Mouse (Mus musculus) ZHBTc4 (cell line): Measurements from ENCODE around the gene Vti1b.

ENCODE experiments used
- DNase-seq: peaks from one replicate; pipeline ENCODE4 v3.0.0-alpha.2; 2011; ENCODE audit warnings: low read depth, low spot score

Gene Vti1b

GRCm38 (mm10) chr12:79138999-79139398 lies 33.5 kb downstream of the Vti1b start:
- DNase-seq: no peak

GRCm38 (mm10) chr12:79136949-79137348 lies 35.5 kb downstream of the Vti1b start:
- DNase-seq: no peak

- no peak for DNase-seq
Measured at GRCm38 (mm10) chr12:79135105-79135504, 37.4 kb downstream of the Vti1b start.

GRCm38 (mm10) chr12:79134676-79135075 lies 37.8 kb downstream of the Vti1b start:
- DNase-seq: no peak

GRCm38 (mm10) chr12:79131706-79132460 lies 40.6 kb downstream of the Vti1b start:
- no peak for DNase-seq

- DNase-seq: peak; percentile 30
Measured at GRCm38 (mm10) chr12:79131178-79131675, 41.2 kb downstream of the Vti1b start.

GRCm38 (mm10) chr12:79130299-79131177 lies 41.9 kb downstream of the Vti1b start, which contains the start of gene Arg2:
Arg2 (plus strand) TSS chr12:79130777.
- peak; percentile 88 for DNase-seq

- peak; percentile 35 for DNase-seq
Measured at GRCm38 (mm10) chr12:79122820-79123219, 49.6 kb downstream of the Vti1b start.

- no peak for DNase-seq
Measured at GRCm38 (mm10) chr12:79118991-79119390, 53.5 kb downstream of the Vti1b start.
